Mouse (Mus musculus) E14TG2a.4 (cell line): Measurements from ENCODE around the gene Gprin1.
A peak's percentile ranks its signal among the peaks of the same experiment; 100 is the strongest.

Source experiments
- H3K27me3 ChIP-seq: 2 replicates; pipeline ENCODE4 v1.6.1; 2014; ENCODE audit warnings: low read length, control low read depth; ENCODE audit not compliant: insufficient read depth
- H3K36me3 ChIP-seq: 2 replicates; pipeline ENCODE4 v1.6.1; 2014; ENCODE audit warnings: low read length, control low read depth; ENCODE audit not compliant: insufficient read depth
- H3K4me1 ChIP-seq: replicated peaks from 2 replicates; pipeline ENCODE4 v1.6.1; 2014; ENCODE audit warnings: low read depth, low read length, control low read depth
- H3K4me3 ChIP-seq: replicated peaks from 2 replicates; pipeline ENCODE4 v1.5.1; 2014; ENCODE audit warnings: mild to moderate bottlenecking, low read length
- H3K9me3 ChIP-seq: 2 replicates; pipeline ENCODE4 v1.6.1; 2014; ENCODE audit warnings: low read length, control low read depth
- CTCF ChIP-seq: conservative IDR thresholded peaks from 2 replicates; pipeline ENCODE4 v1.5.1; 2014; ENCODE audit warnings: low read length
- NANOG ChIP-seq: IDR thresholded peaks from 2 replicates; pipeline ENCODE4 v1.6.1; 2014; ENCODE audit warnings: borderline replicate concordance, low read length, mixed read lengths
- POU5F1 ChIP-seq: IDR thresholded peaks from 2 replicates; pipeline ENCODE4 v1.6.1; 2014; ENCODE audit warnings: low read length, borderline replicate concordance

Gprin1 gene

DNA sequence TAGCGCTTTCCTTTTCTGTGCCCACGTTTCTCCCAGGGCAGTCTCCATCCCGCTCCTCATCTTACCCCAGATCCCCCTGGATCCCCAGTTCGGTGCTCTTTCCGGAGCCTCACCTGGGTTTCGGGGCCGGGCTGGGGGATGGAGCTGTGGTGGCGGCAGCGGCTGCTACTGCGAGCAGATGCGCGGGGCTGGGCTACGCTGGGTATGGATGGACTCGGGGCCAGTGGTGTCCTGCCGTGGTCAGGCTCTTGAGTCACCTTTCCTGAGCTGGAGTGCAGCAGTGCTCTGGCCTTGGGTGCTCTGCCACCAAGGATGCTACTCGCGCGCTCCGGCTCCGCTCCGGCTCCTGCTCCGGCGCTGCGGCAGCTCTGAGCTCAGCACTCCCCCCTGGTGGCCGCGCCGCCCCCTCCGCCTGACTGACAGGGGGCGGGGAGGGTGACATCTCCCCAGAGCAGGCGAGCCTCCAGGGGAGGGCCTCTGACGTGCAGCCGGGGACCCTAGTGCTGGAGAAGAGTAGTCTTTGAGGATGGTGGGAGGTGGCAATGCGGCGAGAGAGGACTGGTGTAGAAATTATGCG lies 16.6 kb upstream of the Gprin1 start, which contains the start of gene Sncb:
Sncb (minus strand) TSS at position 404 of the 577 bp plus-strand sequence.
- no peak for TF ChIP-seq NANOG
- TF ChIP-seq CTCF: peak; percentile 19; the same call in 1 of the 2 replicates
- peaks cover 26% of the 10 kb centered on the region for H3K9me3 ChIP-seq
- H3K27me3 ChIP-seq: peaks cover 62% of the 10 kb centered on the region
- no peaks in the 10 kb centered on the region for H3K36me3 ChIP-seq
- peaks cover 20% of the 10 kb centered on the region for H3K4me1 ChIP-seq
- peak within 1 kb of the TSS; percentile 85 for H3K4me3 ChIP-seq

DNA sequence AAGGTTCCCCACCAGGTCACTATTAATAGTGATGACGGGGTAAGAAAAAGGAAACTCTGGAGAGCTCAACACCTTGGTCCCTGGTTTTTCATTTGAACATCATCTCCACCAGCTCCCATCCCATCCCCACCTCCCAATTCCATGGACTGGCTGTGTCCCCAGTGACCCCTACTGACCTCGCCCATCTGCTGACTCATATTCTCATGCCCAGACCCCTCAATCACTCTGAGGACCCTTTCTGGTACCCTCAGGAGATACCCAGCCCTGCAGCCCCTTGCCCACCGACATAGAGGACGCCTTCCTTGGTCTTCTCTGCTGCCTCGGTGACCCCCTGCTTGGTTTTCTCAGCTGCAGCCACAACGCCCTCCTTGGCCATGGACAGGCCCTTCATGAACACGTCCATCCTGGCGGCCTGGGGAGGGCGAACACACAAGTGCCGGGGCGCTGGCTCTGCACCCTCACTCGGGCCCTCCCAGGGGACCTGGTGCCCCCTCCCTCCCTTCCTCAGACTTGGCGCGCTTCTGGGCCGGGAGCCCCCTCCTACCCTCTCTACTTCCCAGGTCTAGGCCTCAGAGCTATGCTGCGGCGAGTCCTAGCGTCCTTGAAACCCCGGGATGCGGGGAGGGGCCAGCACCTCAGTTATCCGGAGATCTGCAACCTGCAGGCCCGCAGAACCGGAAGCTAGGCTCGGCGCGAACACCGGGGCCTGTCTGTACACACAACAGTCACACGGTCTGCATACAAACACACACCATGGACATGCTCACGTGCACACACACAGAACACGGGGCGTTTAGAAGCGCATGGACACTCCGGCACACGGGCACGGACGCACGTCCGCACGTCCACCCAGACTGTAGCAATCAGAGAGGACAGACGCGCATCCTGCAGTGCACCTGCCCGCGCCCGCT lies 15.9 kb upstream of the Gprin1 start:
- Histone ChIP-seq H3K4me1 (peaks cover 21% of the 10 kb centered on the region), H3K27me3 (peaks cover 68% of the 10 kb centered on the region), H3K4me3 (peak overlapping the region; percentile 85), H3K9me3 (peaks cover 21% of the 10 kb centered on the region), H3K36me3 (no peaks in the 10 kb centered on the region)
- no peak for TF ChIP-seq POU5F1

DNA sequence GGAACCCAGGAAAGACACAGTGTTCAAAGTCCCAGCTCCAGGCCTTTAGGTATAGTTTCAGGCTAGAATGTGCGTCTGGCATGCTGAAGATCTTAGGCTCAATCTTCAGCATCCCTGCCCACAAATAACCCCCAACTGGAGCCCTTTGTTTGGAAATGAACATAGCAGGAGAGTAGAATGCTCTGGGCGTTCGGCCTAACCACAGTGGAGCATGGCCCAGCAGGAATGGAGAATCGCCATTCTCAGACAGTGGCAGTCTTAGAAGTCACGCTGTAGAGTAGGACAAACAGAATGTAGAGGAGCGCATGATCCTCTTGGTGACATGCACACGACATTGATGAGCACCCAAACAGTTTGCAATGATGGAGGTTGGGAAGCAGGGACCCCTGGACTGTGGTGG lies 11.2 kb upstream of the Gprin1 start:
- no peak overlapping the region for H3K4me3 ChIP-seq
- H3K4me1 ChIP-seq: peaks cover 44% of the 10 kb centered on the region
- no peaks in the 10 kb centered on the region for H3K9me3 ChIP-seq
- no peaks in the 10 kb centered on the region for H3K36me3 ChIP-seq
- H3K27me3 ChIP-seq: peaks cover 74% of the 10 kb centered on the region
- TF ChIP-seq CTCF (no peak), POU5F1 (no peak), NANOG (no peak)

DNA sequence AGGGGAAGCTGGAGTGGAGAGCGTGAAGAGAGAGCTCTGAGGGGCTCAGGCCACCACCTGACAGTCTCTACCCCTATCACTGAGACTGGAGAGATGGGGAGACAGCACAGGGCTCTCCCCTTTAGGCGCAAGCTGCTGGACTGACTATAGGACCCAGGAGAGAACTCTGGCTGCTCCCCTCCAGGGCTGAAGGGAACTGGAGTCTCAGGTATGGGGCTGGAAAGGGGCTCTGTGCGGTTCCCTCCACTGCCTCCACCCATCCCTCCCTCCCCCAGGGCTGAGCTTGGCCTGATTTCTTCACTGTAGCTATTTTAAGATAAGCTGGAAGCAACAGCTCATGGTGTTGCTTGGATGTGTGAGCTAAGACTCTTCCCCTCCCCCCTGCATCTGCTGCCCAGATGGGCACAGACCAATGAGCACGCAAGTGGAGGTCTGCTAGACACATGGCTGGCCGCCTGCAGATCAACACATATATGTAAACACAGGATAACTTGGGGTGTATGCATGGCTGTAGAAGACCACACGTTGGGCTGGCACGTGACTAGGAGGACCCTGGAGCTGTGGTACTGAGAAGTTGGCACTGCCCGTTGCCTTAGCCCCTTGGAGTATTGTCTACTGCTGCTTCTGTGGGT lies 10.6 kb upstream of the Gprin1 start:
- Histone ChIP-seq H3K4me1 (peaks cover 42% of the 10 kb centered on the region), H3K9me3 (no peaks in the 10 kb centered on the region), H3K36me3 (no peaks in the 10 kb centered on the region), H3K4me3 (no peak overlapping the region), H3K27me3 (peaks cover 74% of the 10 kb centered on the region)
- TF ChIP-seq NANOG (no peak), POU5F1 (no peak), CTCF (no peak)

DNA sequence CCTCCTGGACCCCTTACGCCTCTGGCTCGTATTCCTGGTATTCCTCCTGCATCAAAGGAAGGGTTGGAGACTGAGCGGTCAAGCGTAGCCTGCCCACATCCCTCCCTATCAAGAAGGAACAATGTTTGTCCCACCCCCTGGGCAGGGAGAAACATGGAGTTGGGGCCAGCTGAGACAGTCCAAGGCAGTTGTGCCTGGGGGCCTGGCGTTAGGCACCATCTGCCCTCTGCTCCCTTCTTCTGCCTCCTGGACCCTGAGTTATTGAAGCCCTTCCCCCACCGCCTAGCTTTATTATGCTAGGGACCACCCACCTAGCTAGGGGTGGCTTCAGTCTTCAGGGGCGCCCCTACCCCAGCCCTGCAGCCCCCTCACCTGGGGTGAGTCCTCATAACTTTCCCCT lies 9.8 kb upstream of the Gprin1 start:
- H3K36me3 ChIP-seq: no peaks in the 10 kb centered on the region

DNA sequence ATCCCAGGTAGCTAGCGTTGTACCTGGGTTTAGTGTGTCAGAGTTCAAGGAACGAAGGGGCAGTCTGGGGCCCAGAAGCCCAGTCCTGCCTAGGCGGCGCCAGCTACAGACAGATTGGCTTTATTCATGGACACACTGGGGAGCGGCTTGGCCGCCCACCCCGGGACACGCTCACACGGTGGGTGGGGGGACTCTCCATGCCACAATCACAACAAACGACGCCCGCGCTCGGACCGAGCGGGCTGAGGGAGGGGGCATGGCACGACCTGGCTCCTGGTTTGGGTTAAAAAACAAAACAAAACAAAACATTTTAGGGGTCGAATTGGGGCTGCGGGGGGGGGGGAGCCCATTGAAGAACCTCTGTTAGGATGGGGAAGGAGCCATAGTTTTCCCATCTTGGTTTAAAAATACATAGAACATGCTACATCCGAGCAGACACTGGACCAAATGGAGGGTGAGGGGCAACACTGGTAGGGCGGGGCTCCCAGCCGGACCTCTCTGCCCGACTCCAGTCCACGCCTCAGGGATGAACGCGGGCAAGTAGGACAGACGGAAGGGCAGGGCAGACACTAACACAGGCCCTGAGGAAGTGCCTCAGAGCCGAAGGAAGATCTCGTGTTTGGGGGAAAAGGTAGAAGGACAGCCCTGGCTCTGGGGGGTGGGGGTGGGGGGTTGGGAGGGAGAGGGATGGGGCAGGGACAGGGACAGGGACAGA lies 9.2 kb upstream of the Gprin1 start:
- Histone ChIP-seq H3K9me3 (no peaks in the 10 kb centered on the region), H3K36me3 (no peaks in the 10 kb centered on the region), H3K4me3 (peak overlapping the region; percentile 80), H3K27me3 (peaks cover 73% of the 10 kb centered on the region), H3K4me1 (peaks cover 39% of the 10 kb centered on the region)
- TF ChIP-seq POU5F1: no peak
- no peak for TF ChIP-seq NANOG
- TF ChIP-seq CTCF: no peak

More for the DNA sequence above, 9.8 kb upstream of the Gprin1 start:
- TF ChIP-seq NANOG: no peak
- TF ChIP-seq CTCF: no peak
- Histone ChIP-seq H3K4me3 (0 out of 2 replicates have a peak overlapping the region, but pooled peaks have one; percentile 26), H3K27me3 (peaks cover 73% of the 10 kb centered on the region), H3K9me3 (no peaks in the 10 kb centered on the region), H3K4me1 (peaks cover 37% of the 10 kb centered on the region)

DNA sequence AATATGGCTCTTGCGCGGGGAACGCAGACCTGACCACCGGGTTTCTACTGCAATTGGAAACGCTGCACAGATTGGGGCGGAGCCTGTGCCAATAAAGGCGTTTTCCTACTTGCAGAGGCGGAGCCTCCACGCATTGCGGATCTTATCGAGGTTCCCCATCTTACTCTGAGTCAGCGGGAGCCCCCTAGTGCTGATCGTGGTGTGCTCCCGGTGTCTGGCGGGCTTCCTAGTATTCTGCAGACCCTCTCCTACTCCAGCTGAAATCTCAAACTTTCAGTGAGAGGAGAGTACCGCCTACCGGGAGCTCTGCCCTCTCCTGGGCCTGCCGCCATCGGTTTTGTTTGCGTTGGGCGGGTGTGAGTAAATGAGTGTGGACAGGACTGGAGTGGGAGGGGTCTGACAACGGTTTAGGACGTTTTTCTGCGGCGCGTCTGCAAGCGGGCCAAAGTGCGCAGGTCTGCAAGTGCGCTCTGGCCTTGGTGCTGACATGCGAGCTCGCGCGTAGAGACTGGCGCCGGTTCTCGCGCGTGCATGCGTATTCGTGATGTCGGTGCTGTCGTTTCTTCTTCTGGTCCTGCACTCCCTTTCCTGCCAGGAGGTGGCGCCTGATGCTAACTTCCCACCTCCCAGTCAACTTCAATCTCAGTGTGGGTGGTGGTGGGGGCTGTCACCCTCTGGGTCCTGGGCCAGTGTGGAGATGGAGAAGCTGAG lies 8.5 kb upstream of the Gprin1 start:
- peaks cover 73% of the 10 kb centered on the region for H3K27me3 ChIP-seq
- TF ChIP-seq CTCF: peak; percentile 66
- TF ChIP-seq POU5F1: no peak

More for the DNA sequence above, 8.5 kb upstream of the Gprin1 start:
- no peaks in the 10 kb centered on the region for H3K36me3 ChIP-seq
- peaks cover 39% of the 10 kb centered on the region for H3K4me1 ChIP-seq
- peak overlapping the region; percentile 80 for H3K4me3 ChIP-seq
- no peaks in the 10 kb centered on the region for H3K9me3 ChIP-seq
